8 mouse cellular contexts compared by ENCODE assay signal in the genomic region with DNA sequence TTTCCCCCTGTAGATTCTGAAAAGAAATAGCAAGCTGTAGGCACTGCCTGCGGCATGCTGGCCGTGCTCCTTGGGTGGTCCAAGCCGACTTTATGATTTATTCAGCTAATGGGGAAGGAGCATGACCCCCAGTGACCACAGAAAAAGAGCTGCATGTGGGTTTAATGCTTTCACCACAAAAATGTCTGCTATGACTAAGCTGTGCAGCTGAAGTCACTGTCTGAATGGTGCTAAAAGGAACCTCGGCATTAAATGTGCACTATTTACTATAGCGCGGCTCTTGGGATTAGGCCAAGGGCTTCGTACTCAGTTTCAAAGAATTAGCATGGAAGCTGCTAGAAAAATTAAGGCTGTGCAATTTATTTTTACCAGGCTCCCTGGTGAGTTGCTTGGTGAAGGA.
A peak's percentile ranks its signal among the peaks of the same experiment; 100 is the strongest.
DNase-seq lines count a peak whose midpoint lies in the region; ATAC-seq lines count a peak whose summit lies in the region.

No protein-coding gene starts in this region.

- no peak overlapping the region for H3K27ac ChIP-seq in limb, embryonic 11.5 days (replicated peaks; ENCODE audit: low read depth, low read length)
- H3K27ac ChIP-seq in midbrain, embryonic 13.5 days, result peak overlapping the region; percentile 64

- H3K4me2 ChIP-seq in limb, embryonic 11.5 days (ENCODE audit: low read depth, severe bottlenecking), result peak overlapping the region; percentile 39
- H3K4me2 ChIP-seq in midbrain, embryonic 13.5 days (replicated peaks), result peak overlapping the region; percentile 53

- WGBS in limb, embryonic 11.5 days, result 3% methylated on average over 7 of the region's 7 CpGs
- 3% methylated on average over 7 of the region's 7 CpGs for WGBS in midbrain, embryonic 13.5 days

- peak; percentile 88 for DNase-seq in heart, adult 11 months
- no peak for DNase-seq in heart, adult 18-20 months
- DNase-seq in c-Kit-positive CD71-negative TER-119-negative erythroid progenitor cells, embryonic 14.5 days (ENCODE audit: low read depth), result peak; percentile 44
- peak; percentile 87 for DNase-seq in limb, embryonic 11.5 days (ENCODE audit: low spot score)
- DNase-seq in testis, postnatal 14 days (ENCODE audit: low spot score), result peak; percentile 9
- no peak for DNase-seq in layer of hippocampus, adult 8-10 months (ENCODE audit: low spot score in 2 of 2)

- H3K9ac ChIP-seq in limb, embryonic 11.5 days (ENCODE audit: low read length), result no peak overlapping the region
- peak overlapping the region; percentile 53; the same call in 1 of the 2 replicates for H3K9ac ChIP-seq in midbrain, embryonic 13.5 days (replicated peaks)

- no peaks in the 10 kb centered on the region for H3K9me3 ChIP-seq in limb, embryonic 11.5 days (ENCODE audit: control insufficient read depth, low read length)
- H3K9me3 ChIP-seq in midbrain, embryonic 13.5 days, result no peaks in the 10 kb centered on the region

- no peak overlapping the region for H3K4me3 ChIP-seq in limb, embryonic 11.5 days (ENCODE audit: low read depth, low read length)
- peak overlapping the region; percentile 24 for H3K4me3 ChIP-seq in midbrain, embryonic 13.5 days (replicated peaks)

- no peaks in the 10 kb centered on the region for H3K27me3 ChIP-seq in limb, embryonic 11.5 days (ENCODE audit: control insufficient read depth, insufficient read depth, low read length)
- peaks cover 20% of the 10 kb centered on the region for H3K27me3 ChIP-seq in midbrain, embryonic 13.5 days

- ATAC-seq in hematopoietic stem cell, adult 5-6 weeks (replicated peaks in 1 of 2; ENCODE audit: insufficient read depth in 1 of 2, low FRiP score in 2 of 2, low TSS enrichment in 1 of 2, low read depth in 1 of 2, poor library complexity in 2 of 2, severe bottlenecking in 2 of 2), result peak; percentile 85
- ATAC-seq in limb, embryonic 11.5 days (ENCODE audit: insufficient number of reproducible peaks, low FRiP score, low TSS enrichment, low read depth), result peak; percentile 71
- peak; percentile 82 for ATAC-seq in midbrain, embryonic 13.5 days

- H3K36me3 ChIP-seq in limb, embryonic 11.5 days (ENCODE audit: control insufficient read depth, insufficient read depth, low read length), result no peaks in the 10 kb centered on the region
- H3K36me3 ChIP-seq in midbrain, embryonic 13.5 days, result no peaks in the 10 kb centered on the region

- peaks cover 24% of the 10 kb centered on the region for H3K4me1 ChIP-seq in limb, embryonic 11.5 days (ENCODE audit: control insufficient read depth, insufficient read depth, low read length)
- peaks cover 23% of the 10 kb centered on the region for H3K4me1 ChIP-seq in midbrain, embryonic 13.5 days (replicated peaks)

Comparison
In these comparisons a context has a peak if more than half of its experiments do, and no peak if none do; other contexts are left out.
1. DNase-seq: peak in heart, adult 11 months (single experiment), c-Kit-positive CD71-negative TER-119-negative erythroid progenitor cells, embryonic 14.5 days (single experiment), limb, embryonic 11.5 days (single experiment) and testis, postnatal 14 days (single experiment); none in heart, adult 18-20 months (0 of 2) and layer of hippocampus, adult 8-10 months (0 of 2).
2. Peak in every context shown above with its lines, with median percentiles within 50 percentile points of each other: ATAC-seq.